Mouse (Mus musculus) heart, postnatal 36 days (tissue): ENCODE data around the gene Oit3. TPM values are rescaled to one million over a fixed set of nuclear protein-coding genes. Genes with fewer than 3 reads are reported as not detected.

Source experiments
- total RNA-seq, 2 experiments: library from RNA; stranded (reverse); gene quantifications; 2 replicates each; pipeline ENCODE4 v1.2.3; 2021

Gene Oit3
- total RNA-seq, 2 experiments from 2014 or later = not detected

Other genes starting within 250 kb of the Oit3 start
- gene Sept10, start 219.9 kb downstream of the Oit3 start, total RNA-seq = 10 to 100 TPM; 15.2 to 17.0 TPM
- gene Sowahc, start 219.8 kb downstream of the Oit3 start, total RNA-seq = 1 to 10 TPM; 1.6 TPM
- 10 to 100 TPM; 31.3 to 51.2 TPM for gene P4ha1, start 118.5 kb downstream of the Oit3 start, total RNA-seq
- gene Gm10273, start 46.1 kb downstream of the Oit3 start, total RNA-seq = 100 to 1,000 TPM; 146 to 148 TPM
- not detected for gene Pla2g12b, start 38.1 kb downstream of the Oit3 start, total RNA-seq
- not detected for gene Gm10322, start 174.3 kb upstream of the Oit3 start, total RNA-seq
- gene Mcu, start 174.9 kb upstream of the Oit3 start, total RNA-seq = 10 to 100 TPM; 21.8 to 24.0 TPM